Mouse (Mus musculus): ENCODE results near the gene Elane. TPM values are rescaled to one million over a fixed set of nuclear protein-coding genes. Genes with fewer than 3 reads are reported as not detected.

The Elane gene
- polyA plus RNA-seq (2012; rRNA removed) = 0.29 and 0.48 TPM in 2 replicates

DNA sequence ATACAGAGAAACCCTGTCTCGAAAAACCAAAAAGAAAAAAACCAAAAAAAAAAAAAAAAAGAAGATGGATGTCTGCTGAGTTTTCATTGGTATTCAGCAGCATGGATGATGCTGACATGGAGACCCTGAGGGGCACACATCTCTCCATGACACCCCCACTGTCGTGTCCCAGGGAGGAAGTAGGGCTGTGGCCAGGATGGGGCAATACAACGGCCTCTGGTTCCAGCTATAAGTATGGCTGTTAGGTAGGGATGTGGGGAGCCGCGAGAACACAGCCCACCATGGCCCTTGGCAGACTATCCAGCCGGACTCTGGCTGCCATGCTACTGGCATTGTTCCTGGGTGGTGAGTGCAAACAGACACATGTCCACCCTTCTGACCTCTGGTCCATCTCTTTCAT lies at the start of gene Elane:
TSS of gene Elane (plus strand) at position 194 of the 400 bp plus-strand sequence.

GRCm38 (mm10) chr10:79853860-79854795 lies 31.9 kb upstream of the Elane start, which contains the start of gene Ptbp1:
TSS of gene Ptbp1 (plus strand) at chr10:79854427.

GRCm38 (mm10) chr10:79874290-79874862 lies 11.7 kb upstream of the Elane start, which contains the start of the genes Prtn3 and Plppr3:
TSS of gene Prtn3 (plus strand) at chr10:79874476.
TSS of gene Plppr3 (minus strand) at chr10:79874634.

GRCm38 (mm10) chr10:79890670-79891069 lies 4.6 kb downstream of the Elane start, which contains the start of gene Cfd:
TSS of gene Cfd (plus strand) at chr10:79890853.

DNA sequence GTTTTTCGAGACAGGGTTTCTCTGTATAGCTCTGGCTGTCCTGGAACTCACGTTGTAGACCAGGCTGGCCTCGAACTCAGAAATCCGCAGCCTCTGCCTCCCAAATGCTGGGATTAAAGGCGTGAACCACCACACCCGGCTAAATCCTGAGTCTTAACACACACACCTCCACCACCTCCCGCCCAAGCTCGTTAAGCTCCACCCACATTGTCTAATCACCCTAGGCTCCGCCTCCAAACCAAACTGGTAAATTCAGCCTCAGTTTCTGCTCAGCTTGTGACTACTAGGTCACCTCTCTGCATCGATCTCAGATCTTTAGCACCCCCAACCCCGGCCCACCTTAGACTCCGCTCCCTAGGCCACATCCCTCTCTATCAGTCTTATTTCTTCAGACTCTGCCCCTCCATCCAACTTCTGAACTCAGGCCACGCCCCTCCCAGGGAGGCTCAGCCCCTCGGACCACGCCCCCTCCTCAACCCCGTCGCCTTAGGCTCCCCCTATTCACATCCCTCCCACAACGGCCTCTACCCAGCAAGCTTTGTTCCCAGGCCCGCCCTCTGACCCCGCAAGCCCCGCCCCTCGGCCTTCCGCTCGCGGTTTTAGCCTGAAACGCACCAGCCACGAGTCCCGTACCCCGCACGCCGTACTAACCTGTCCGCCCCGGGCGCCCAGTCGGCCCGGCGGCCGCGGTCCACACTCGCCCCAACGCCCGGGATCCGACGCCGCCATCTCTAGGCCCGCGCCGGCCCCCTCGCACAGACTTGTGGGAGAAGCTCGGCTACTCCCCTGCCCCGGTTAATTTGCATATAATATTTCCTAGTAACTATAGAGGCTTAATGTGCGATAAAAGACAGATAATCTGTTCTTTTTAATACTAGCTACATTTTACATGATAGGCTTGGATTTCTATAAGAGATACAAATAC lies 22.4 kb downstream of the Elane start, which contains the start of gene Med16:
TSS of gene Med16 (minus strand) at position 757 of the 925 bp plus-strand sequence.

DNA sequence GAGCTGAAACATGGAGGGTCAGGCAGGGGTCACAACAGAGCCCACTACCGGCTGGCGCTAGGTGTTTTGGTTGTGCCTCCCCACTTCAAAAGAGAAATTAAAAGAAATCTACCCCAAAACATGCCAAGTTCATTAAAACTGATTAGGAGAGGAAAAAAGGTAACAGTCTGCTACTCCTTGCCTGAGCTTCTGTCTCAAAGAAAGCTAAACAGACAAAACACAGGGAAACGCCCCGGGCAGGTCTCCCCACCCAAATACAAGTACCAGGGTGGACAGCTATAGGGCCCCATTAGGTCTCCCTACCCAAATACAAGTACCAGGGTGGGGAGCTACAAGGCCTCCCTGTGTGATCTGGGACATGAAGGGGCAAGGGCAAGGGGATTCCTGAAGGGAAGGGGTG lies 24.5 kb downstream of the Elane start, which contains the start of gene Gm26602:
TSS of gene Gm26602 (plus strand) at position 301 of the 400 bp plus-strand sequence.

GRCm38 (mm10) chr10:79916808-79917531 lies 30.9 kb downstream of the Elane start, which contains the start of gene Kiss1r:
TSS of gene Kiss1r (plus strand) at chr10:79916971.

GRCm38 (mm10) chr10:79920958-79921535 lies 35.0 kb downstream of the Elane start, which contains the start of gene R3hdm4:
TSS of gene R3hdm4 (minus strand) at chr10:79921208.

DNA sequence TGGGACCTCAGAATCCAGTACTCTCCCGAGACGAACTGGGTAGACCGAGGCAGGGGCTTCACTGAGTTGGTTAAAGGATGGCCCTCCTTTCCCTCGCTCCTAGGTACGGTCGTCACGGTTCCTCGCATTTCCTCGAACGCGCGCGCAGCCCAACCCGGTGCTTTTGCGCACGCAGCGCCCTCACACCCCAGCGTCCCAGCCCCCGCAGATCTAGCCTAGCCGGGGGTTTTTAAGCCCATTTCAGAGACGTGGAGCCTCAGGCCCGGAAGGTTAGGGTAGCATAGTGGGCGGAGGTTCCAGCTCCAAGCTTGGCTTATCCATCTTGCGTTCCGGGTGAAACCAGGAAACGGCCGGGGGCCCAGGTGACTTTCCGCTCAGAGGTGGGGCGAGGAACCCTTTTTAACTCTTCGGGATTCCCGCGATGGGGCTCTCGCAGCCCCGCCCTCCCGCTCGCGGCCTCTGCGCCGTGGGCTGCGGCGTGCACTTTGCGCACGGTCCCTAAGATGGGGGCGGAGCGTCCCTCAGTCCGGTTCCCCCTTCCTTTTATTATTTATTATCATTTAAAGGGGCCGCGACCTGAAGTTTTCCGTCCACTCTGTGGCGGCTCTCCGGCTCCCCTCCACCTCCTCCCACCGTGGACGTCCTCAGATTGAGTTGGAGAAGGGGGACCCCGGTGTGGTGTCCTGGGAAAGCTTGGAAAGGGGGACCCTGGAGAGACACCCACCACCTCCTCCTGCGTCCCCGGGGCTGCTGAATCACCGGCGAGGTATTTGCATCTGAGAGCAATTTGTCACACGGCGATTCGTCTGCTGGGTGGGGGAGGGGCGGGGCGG lies 40.7 kb downstream of the Elane start, which contains the start of gene Arid3a:
TSS of gene Arid3a (plus strand) at position 553 of the 833 bp plus-strand sequence.

Other genes starting within 250 kb of the Elane start
- 41.4 and 51.8 TPM in 2 replicates for gene Shc2, start 248.3 kb upstream of the Elane start, polyA plus RNA-seq (2012; rRNA removed)
- gene Odf3l2, start 240.5 kb upstream of the Elane start, polyA plus RNA-seq (2012; rRNA removed) = 0.13 TPM in 1 of 2 replicates, not detected in the other
- gene Madcam1, start 221.7 kb upstream of the Elane start, polyA plus RNA-seq (2012; rRNA removed) = 0.74 and 1.9 TPM in 2 replicates
- gene Tpgs1, start 216.9 kb upstream of the Elane start, polyA plus RNA-seq (2012; rRNA removed) = 71.9 and 73.4 TPM in 2 replicates
- gene Cdc34, start 204.1 kb upstream of the Elane start, polyA plus RNA-seq (2012; rRNA removed) = 129 and 130 TPM in 2 replicates
- gene Gzmm, start 197.2 kb upstream of the Elane start, polyA plus RNA-seq (2012; rRNA removed) = 1.2 and 1.8 TPM in 2 replicates
- 479 and 560 TPM in 2 replicates for gene Bsg, start 181.8 kb upstream of the Elane start, polyA plus RNA-seq (2012; rRNA removed)
- 7.4 and 8.4 TPM in 2 replicates for gene Hcn2, start 169.6 kb upstream of the Elane start, polyA plus RNA-seq (2012; rRNA removed)
- 63.8 and 70.7 TPM in 2 replicates for gene Polrmt, start 139.7 kb upstream of the Elane start, polyA plus RNA-seq (2012; rRNA removed)
- gene Fgf22, start 131.2 kb upstream of the Elane start, polyA plus RNA-seq (2012; rRNA removed) = 0.55 and 0.59 TPM in 2 replicates
- 151 and 157 TPM in 2 replicates for gene Rnf126, start 119.3 kb upstream of the Elane start, polyA plus RNA-seq (2012; rRNA removed)
- gene Fstl3, start 109.0 kb upstream of the Elane start, polyA plus RNA-seq (2012; rRNA removed) = 1.9 and 3.5 TPM in 2 replicates
- gene Prss57, start 95.3 kb upstream of the Elane start, polyA plus RNA-seq (2012; rRNA removed) = 0.10 and 0.13 TPM in 2 replicates
- gene Palm, start 92.7 kb upstream of the Elane start, polyA plus RNA-seq (2012; rRNA removed) = 138 and 149 TPM in 2 replicates
- 0.93 and 0.94 TPM in 2 replicates for gene Misp, start 65.3 kb upstream of the Elane start, polyA plus RNA-seq (2012; rRNA removed)
- 210 and 249 TPM in 2 replicates for gene Ptbp1, start 31.8 kb upstream of the Elane start, polyA plus RNA-seq (2012; rRNA removed)
- 14.8 and 17.6 TPM in 2 replicates for gene Prtn3, start 11.8 kb upstream of the Elane start, polyA plus RNA-seq (2012; rRNA removed)
- 764 and 843 TPM in 2 replicates for gene Plppr3, start 11.6 kb upstream of the Elane start, polyA plus RNA-seq (2012; rRNA removed)
- 0.32 and 0.45 TPM in 2 replicates for gene Cfd, start 4.6 kb downstream of the Elane start, polyA plus RNA-seq (2012; rRNA removed)
- 72.2 and 72.6 TPM in 2 replicates for gene Med16, start 22.7 kb downstream of the Elane start, polyA plus RNA-seq (2012; rRNA removed)
- gene Gm26602, start 24.6 kb downstream of the Elane start, polyA plus RNA-seq (2012; rRNA removed) = not detected in 2 replicates
- 2.9 and 3.3 TPM in 2 replicates for gene Kiss1r, start 30.7 kb downstream of the Elane start, polyA plus RNA-seq (2012; rRNA removed)
- 151 and 165 TPM in 2 replicates for gene R3hdm4, start 35.0 kb downstream of the Elane start, polyA plus RNA-seq (2012; rRNA removed)
- gene Arid3a, start 40.8 kb downstream of the Elane start, polyA plus RNA-seq (2012; rRNA removed) = 5.7 and 5.8 TPM in 2 replicates
- gene Wdr18, start 73.9 kb downstream of the Elane start, polyA plus RNA-seq (2012; rRNA removed) = 56.8 and 61.0 TPM in 2 replicates
- 0.28 and 0.36 TPM in 2 replicates for gene Grin3b, start 84.5 kb downstream of the Elane start, polyA plus RNA-seq (2012; rRNA removed)
- gene Tmem259, start 98.1 kb downstream of the Elane start, polyA plus RNA-seq (2012; rRNA removed) = 232 and 237 TPM in 2 replicates
- gene Cnn2, start 102.3 kb downstream of the Elane start, polyA plus RNA-seq (2012; rRNA removed) = 24.5 and 48.2 TPM in 2 replicates
- 11.6 and 12.4 TPM in 2 replicates for gene Abca7, start 110.2 kb downstream of the Elane start, polyA plus RNA-seq (2012; rRNA removed)
- 4.7 and 6.9 TPM in 2 replicates for gene Arhgap45, start 130.4 kb downstream of the Elane start, polyA plus RNA-seq (2012; rRNA removed)
- 262 and 267 TPM in 2 replicates for gene Polr2e, start 153.5 kb downstream of the Elane start, polyA plus RNA-seq (2012; rRNA removed)
- 405 and 406 TPM in 2 replicates for gene Gpx4, start 160.9 kb downstream of the Elane start, polyA plus RNA-seq (2012; rRNA removed)
- gene Sbno2, start 219.3 kb downstream of the Elane start, polyA plus RNA-seq (2012; rRNA removed) = 28.9 and 30.5 TPM in 2 replicates
- 122 and 127 TPM in 2 replicates for gene Stk11, start 229.6 kb downstream of the Elane start, polyA plus RNA-seq (2012; rRNA removed)

Measured in central nervous system, embryonic 14 days (tissue).